Mouse (Mus musculus) cerebellum, adult 9-10 months (tissue): ENCODE results near the gene Pak2.
"Not testable (repeated sequence)": the region's sequence is repeated elsewhere in the genome, so short reads cannot be mapped to it uniquely, and the experiment has no call there.

ENCODE experiments used
- DNase-seq: peaks from one replicate; pipeline ENCODE4 v3.0.0; 2022

Gene Pak2

DNA sequence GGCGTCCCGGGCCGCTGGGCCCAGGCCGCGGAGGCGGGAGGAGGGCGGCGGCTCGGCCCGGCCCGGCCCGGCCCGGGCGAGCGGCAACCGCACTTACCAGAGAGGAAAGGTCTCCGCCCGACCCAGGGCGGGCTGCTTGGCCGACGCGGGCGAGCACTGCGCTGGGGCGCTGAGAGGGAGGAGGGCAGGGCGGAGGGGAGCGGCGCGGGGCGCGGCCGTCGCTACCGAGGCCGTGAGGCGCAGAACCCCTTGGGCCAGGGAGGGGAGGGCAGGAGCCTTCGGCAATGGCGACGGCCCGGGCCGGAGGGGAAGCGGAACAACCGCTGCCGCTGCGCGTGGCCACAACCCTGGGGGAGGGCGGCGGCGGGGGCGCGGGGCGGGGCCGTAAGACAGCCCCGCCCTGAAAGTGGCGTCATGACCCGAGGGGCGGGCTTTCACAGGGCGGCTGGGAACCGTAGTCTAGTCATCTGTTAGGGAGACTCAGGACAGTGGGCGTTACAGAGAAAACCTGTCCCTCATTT lies at the start of gene Pak2:
Pak2 (minus strand) TSS at position 352 of the 521 bp plus-strand sequence.
- DNase-seq, result peak; percentile 82

GRCm38 (mm10) chr16:32127046-32127445 lies 47.9 kb upstream of the Pak2 start:
- DNase-seq, result no peak

- DNase-seq, result no peak
These were observed 46.2 kb upstream of the Pak2 start for GRCm38 (mm10) chr16:32125364-32125763.

DNA sequence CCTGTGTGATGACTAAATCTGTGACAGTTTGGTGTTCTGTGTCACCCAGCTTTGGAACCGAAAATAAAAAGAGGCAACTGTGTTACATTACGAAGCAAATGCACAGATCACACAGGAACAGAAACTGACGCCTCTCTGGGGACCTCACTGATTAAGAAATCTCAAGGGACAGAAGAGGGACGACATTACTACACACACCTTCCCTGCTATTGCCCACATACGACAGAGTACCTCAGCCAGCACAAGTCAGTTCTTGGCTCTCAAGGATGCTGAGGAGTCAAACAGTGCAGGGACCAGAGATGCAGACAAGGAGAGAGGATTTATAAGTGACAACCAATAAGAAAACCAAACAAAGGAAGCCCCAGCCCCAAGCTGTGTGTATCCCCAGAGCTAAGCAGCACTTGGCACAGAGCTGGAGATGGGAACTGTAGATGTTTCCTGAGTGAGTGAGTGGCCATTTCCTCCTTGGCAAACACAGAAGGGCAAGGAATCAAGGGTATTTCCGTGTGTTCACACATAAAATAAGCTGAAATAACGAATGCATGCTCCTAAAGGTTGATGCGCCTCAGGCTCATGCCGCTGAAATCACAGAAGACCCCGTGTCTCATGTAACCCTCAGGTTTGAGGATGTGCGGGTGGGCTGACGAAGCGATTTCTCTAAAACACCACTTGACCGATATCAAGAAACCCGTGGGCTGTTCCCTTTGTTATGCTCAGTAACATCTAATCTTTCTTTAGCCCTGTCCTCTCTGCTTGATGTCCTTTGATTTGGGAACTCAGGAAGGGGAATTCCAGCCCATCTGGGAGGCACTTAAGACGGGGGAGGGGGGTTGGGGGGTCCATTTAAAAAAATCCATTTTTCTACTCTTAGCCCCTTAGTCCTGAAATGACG lies 45.5 kb upstream of the Pak2 start:
- no peak for DNase-seq

DNA sequence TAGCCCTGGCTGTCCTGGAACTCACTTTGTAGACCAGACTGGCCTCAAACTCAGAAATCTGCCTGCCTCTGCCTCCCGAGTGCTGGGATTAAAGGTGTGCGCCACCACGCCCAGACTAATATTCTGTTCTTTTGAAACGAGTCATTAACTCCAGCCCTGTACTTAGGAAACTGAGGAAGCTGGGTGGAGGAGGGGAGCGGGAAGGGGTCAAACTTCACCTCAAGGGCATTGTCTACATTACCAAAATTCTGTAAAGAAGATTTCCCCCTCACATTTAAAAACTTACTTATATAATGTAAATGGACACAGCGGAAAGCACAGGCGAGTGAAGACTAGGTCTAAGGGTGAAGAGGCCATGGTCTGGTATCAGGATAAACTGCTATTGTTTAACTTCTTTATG lies 44.9 kb upstream of the Pak2 start:
- no peak for DNase-seq

DNA sequence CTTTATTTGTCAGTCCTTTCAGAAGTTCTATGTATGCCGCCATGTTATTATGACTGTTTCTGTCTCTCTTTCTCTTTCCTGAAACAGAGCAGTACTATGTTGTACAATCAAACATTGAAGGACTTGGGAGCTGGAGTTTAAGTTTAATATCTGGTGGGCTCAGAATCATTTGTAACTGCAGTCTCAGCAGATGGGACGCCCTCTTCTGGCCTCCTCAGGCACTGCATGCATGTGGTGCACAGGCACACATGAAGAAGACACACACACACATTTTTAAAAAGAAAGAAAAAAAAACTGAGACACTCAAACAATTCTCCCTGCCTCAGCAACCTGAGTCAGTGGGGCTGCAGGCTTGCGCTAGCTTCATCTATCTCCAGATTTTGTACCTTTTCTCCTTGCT lies 41.3 kb upstream of the Pak2 start:
- DNase-seq, result no peak

DNA sequence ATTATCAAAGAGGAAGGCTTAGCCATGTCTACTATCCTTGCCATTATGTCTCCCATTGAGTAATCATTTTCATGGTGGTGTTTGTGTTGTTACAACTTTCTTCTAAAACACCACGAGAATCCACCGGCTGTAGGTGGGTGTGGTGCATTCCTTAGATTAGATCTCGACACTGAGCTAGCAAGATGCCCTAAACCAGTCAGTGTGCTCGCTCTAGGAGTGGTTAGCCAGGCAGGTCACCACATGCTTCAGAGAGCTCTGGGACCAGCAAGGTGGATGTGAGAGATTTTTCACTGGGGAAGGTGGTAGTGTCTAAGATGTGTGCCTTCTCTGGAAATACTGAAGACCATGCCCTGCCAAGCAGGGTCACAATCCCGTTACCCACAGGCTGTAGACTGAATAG lies 37.0 kb upstream of the Pak2 start:
- no peak for DNase-seq

DNA sequence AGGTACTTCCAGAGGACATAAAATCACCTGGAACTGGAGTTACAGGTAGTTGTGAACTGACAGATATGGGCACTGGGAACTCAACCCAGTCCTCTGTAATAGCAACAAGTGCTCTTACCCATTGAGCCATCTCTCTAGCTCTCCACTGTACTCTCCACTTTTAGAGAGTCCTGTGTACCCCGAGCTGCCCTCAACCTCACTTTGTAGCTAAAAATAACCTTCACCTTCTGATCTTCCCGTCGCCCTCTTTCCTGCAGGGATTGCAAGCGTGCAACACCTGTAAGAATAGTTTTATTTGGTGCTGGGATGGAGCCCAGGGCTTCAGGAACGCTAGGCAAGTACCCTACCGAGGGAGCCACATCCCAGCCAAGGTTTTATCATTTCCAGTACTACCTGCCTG lies 36.6 kb upstream of the Pak2 start:
- no peak for DNase-seq

DNA sequence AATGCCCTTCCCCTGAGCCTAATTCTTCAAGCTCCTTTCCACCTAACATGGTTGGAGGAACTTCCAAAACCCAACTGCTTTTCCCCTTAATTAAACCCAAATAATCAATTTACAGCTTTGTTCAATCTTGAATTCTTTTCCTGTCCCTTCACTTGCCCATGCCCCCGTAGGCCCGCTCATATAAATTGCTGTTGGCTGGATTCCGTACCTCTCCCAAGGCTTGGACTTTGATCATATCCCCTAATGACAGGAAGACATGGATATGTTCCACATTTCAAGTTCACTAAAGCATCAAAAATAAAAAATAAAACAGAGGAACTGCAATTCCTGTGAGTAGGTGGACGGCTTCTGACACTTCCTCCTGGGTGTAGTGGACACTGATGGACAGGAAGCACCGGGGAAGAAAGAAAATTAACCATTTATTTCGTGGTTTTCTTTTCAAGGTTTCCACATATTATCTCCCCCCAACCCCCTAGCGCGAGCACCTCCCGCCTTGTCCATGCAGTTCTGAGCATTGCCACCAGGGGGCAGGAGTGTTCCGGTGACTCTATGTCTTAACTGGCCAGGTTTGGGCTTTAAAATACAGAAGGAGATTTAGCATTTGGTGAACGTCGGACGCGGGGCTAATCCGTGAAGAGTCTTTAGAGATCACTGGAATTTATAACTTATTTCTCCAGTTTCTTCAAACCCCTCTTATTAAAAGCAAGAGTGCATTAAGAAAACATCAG lies 36.0 kb upstream of the Pak2 start:
- peak; percentile 86 for DNase-seq

GRCm38 (mm10) chr16:32114406-32114805 lies 35.3 kb upstream of the Pak2 start:
- no peak for DNase-seq

- peak; percentile 14 for DNase-seq
These were observed 34.5 kb upstream of the Pak2 start for GRCm38 (mm10) chr16:32113541-32114218.

DNA sequence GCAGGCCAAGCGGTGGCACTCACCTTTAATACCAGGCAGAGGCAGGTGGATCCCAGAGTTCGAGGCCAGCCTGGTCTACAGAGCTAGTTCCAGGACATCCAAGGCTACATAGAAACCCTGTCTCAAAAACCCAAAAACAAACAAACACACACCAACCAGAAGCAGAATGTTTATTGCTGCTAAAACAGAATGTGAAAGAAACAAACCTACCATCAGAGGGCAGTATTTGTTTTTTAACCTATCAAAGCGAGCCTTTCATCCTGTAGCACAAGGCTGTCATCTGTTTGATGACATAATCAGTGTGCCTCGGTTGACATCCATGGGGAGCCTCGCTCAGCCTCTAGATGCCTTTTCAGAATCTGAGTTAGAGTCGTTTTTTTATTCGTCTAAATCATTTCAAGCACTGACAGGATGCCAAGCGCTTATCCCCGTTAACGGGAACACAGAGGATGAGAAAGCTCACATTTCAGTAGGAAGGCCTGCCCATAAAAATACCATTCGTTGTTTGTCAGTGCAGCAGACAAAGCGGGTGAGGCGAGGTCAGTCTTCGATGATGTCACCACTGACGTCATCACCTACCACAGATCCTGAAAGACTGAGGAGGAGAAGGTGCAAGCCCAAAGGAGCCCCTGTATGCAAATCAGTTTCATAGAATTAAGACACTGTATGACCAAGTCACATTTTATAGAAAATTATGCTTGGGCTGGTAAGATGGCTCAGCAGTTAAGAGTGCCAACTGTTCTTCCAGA lies 32.0 kb upstream of the Pak2 start:
- peak; percentile 24 for DNase-seq

DNA sequence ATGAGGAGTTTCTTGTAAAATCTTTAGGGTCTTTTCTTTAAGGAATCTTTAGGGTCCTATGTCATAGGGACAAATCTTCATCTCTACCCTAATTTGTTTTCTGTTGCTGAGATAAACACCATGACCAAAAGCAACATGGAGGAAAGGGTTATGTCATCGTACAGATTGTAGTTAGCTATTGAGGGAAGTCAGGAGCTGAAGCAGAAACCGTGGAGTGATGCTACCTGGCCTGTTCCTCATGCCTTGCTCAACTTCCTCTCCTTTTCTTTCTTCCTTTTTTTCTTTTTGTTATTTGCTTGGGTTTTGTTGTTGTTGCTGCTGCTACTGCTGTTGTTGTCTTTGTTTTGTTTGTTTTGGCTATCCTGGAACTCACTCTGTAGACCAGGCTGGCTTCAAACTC lies 29.4 kb upstream of the Pak2 start:
- DNase-seq, result no peak

DNA sequence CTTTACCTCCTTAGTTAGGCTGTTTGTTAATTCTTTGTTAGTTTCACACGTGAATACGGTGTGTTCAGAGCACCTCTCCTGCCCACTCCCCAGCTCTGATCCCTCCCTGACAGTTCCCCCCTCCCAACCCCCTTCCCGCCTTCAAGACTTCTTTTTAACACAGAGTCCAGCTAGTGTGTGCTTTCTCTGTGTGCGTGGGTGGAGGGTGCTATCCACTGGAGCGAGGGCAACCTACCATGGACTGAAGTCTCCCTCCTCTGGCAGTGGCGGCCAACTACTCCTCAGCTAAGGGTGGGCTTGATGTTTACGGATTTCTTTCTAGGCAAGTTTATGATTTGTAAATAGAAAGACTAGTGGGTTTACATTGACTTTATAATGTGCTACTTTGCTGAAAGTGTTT lies 29.0 kb upstream of the Pak2 start:
- DNase-seq, result no peak

DNA sequence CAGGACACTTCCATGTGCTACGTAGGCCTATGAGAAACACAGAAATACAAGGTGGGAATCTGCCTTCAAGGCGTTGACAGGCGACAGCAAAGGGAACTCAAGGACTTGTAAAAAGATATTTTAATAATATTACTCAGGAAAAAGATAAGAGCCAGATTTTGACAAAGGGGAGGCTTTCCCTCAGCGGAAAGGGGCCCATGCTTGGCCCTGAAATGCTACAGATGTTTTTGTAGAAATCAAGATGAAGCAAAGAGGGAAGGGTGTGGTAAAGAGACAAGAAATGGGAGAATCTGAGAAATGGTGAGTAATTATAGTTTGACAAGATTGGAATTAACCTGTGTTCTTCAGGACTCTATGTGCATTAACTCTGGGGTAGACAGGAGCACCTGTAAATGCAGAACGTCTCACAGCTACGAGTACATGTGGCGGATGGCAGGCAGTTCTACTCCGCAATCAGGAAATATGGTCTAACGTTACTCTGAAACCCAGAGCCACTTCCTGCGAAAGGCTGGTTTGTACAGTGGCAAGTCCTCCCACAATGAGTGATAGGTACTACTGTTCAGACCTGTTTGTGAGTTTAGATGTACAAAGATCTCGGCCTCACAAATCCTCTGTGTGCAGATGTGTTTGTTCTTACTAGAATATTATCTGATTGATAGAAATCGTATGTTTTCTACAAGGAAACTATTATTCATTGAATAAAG lies 28.4 kb upstream of the Pak2 start:
- no peak for DNase-seq

GRCm38 (mm10) chr16:32105698-32106097 lies 26.6 kb upstream of the Pak2 start:
- DNase-seq, result no peak

- no peak for DNase-seq
These were observed 23.2 kb upstream of the Pak2 start for GRCm38 (mm10) chr16:32102295-32102694.

- DNase-seq, result peak; percentile 92
These were observed 20.6 kb upstream of the Pak2 start, which contains the start of the genes Pigx and Cep19 for GRCm38 (mm10) chr16:32099638-32100150. Gene Pigx (minus strand): TSS chr16:32099740. Gene Cep19 (plus strand): TSS chr16:32099800.

- no peak for DNase-seq
These were observed 19.9 kb upstream of the Pak2 start for GRCm38 (mm10) chr16:32098897-32099637.

- DNase-seq, result not testable (repeated sequence)
These were observed 18.6 kb upstream of the Pak2 start for GRCm38 (mm10) chr16:32097757-32098156.

- no peak for DNase-seq
These were observed 12.3 kb upstream of the Pak2 start for GRCm38 (mm10) chr16:32091466-32091865.
